8 mouse cellular contexts compared by ENCODE assay signal in genomic region chr3:97928968-97929858, GRCm38 (mm10). TPM values are rescaled to one million over a fixed set of nuclear protein-coding genes. Genes with fewer than 3 reads are reported as not detected.
DNase-seq lines count a peak whose midpoint lies in the region.

No protein-coding gene starts in this region.

- peak; percentile 93 for DNase-seq in NIH3T3 (ENCODE audit: low read depth)
- DNase-seq in cerebellum, adult 8-10 months, result peak; percentile 44
- peak; percentile 47 to 92 for DNase-seq in frontal cortex, adult 2 months (ENCODE audit: extremely low spot score in 1 of 2, low spot score in 1 of 2)
- peak; percentile 91 for DNase-seq in induced T-regulatory cell, adult 2 months (ENCODE audit: low read depth)
- DNase-seq in left cerebral cortex, adult 18-20 months (ENCODE audit: low spot score in 2 of 2), result peak; percentile 82 to 89
- peak; percentile 95 for DNase-seq in lung, postnatal 36 days
- peak; percentile 95 for DNase-seq in retina, embryonic 14.5 days (ENCODE audit: low spot score)
- peak; percentile 64 to 71 for DNase-seq in thymus, postnatal 36 days

RNA-seq across cellular contexts. Expression of gene Sec22b, which starts 28.2 kb away (rescaled TPM):
- polyA plus RNA-seq in frontal cortex, adult 2 months (2012; rRNA removed), result 63.2 and 65.8 TPM in 2 replicates
- total RNA-seq in left cerebral cortex, adult 18-20 months (2021), result 10 to 100 TPM; 80.0 to 82.9 TPM

RNA-seq across cellular contexts. Expression of gene Pde4dip, which starts 40.7 kb away (rescaled TPM):
- 108 and 109 TPM in 2 replicates for polyA plus RNA-seq in frontal cortex, adult 2 months (2012; rRNA removed)
- total RNA-seq in left cerebral cortex, adult 18-20 months (2021), result 100 to 1,000 TPM; 207 to 211 TPM

Comparison
In these comparisons a context has a peak if more than half of its experiments do, and no peak if none do; other contexts are left out.
1. Peak in every context shown above with its lines: DNase-seq.
2. DNase-seq: peak in every context shown above with its lines; median percentile 95 in lung, postnatal 36 days; 95 in retina, embryonic 14.5 days; 93 in NIH3T3; 91 in induced T-regulatory cell, adult 2 months; 86 in left cerebral cortex, adult 18-20 months; 70 in frontal cortex, adult 2 months; 68 in thymus, postnatal 36 days; 44 in cerebellum, adult 8-10 months.